Mouse (Mus musculus) hindbrain, embryonic 15.5 days (tissue): Measurements from ENCODE around the gene Dgkb. TPM values are rescaled to one million over a fixed set of nuclear protein-coding genes. Genes with fewer than 3 reads are reported as not detected.

Experiments used
- ATAC-seq: fragments of 200-750 bp; cut with Nextera tagmentation; 2 replicates; pipeline ENCODE4 v1.8.0; 2017; ENCODE audit warnings: low read depth, moderate number of reproducible peaks, moderate TSS enrichment; ENCODE audit not compliant: low FRiP score
- H3K27ac ChIP-seq: fragments of 300-500 bp; sonication (generic); replicated peaks from 2 replicates; pipeline ENCODE4 v1.5.1; 2015; ENCODE audit warnings: mild to moderate bottlenecking, inconsistent platforms
- H3K27me3 ChIP-seq: fragments of 300-500 bp; sonication (generic); 2 replicates; pipeline ENCODE4 v1.6.1; 2015; ENCODE audit warnings: control low read depth, inconsistent platforms
- H3K36me3 ChIP-seq: fragments of 300-500 bp; sonication (generic); 2 replicates; pipeline ENCODE4 v1.6.1; 2015; ENCODE audit warnings: control low read depth, inconsistent platforms
- H3K4me1 ChIP-seq: fragments of 300-500 bp; sonication (generic); replicated peaks from 2 replicates; pipeline ENCODE4 v1.6.1; 2015; ENCODE audit warnings: control low read depth, inconsistent platforms
- H3K4me2 ChIP-seq: fragments of 300-500 bp; sonication (generic); 2 replicates; pipeline ENCODE4 v1.6.1; 2015; ENCODE audit warnings: moderate library complexity, mild to moderate bottlenecking, inconsistent platforms
- H3K4me3 ChIP-seq: fragments of 300-500 bp; sonication (generic); 2 replicates; pipeline ENCODE4 v1.5.1; 2015; ENCODE audit warnings: mild to moderate bottlenecking, inconsistent platforms
- H3K9ac ChIP-seq: fragments of 300-500 bp; sonication (generic); 2 replicates; pipeline ENCODE4 v1.6.1; 2015; ENCODE audit warnings: inconsistent platforms
- H3K9me3 ChIP-seq: fragments of 300-500 bp; sonication (generic); 2 replicates; pipeline ENCODE4 v1.6.1; 2016; ENCODE audit warnings: control low read depth, inconsistent platforms
- WGBS: fragments of 180-500 bp; shearing (Covaris S2); methylation state at CpG from one replicate; pipeline ENCODE4 v1.1.7; 2015; 5-methylcytosine and 5-hydroxymethylcytosine counted together
- polyA plus RNA-seq: library from polyadenylated mRNA; unstranded; fragments of >200 nt; fragmentation: Nextera tagmentation; extraction: Ambion mirVana; gene quantifications from 2 replicates; pipeline ENCODE4 v1.2.1, GENCODE M21; 2015

Gene Dgkb
- polyA plus RNA-seq, 1 experiment from 2014 or later, result 6.7 TPM

GRCm38 (mm10) chr12:38047256-38047655 lies 229.7 kb downstream of the Dgkb start:
- H3K9ac ChIP-seq, result no peak overlapping the region
- H3K4me3 ChIP-seq, result no peak overlapping the region
- no peaks in the 10 kb centered on the region for H3K36me3 ChIP-seq
- H3K4me2 ChIP-seq, result no peak overlapping the region
- H3K4me1 ChIP-seq, result no peaks in the 10 kb centered on the region
- no peaks in the 10 kb centered on the region for H3K27me3 ChIP-seq
- H3K9me3 ChIP-seq, result no peaks in the 10 kb centered on the region
- WGBS, result 92% methylated on average over 5 of the region's 5 CpGs
- no peak overlapping the region for H3K27ac ChIP-seq
- ATAC-seq, result no peak

- ATAC-seq, result no peak
- no peak overlapping the region for H3K4me3 ChIP-seq
- 89% methylated on average over 3 of the region's 3 CpGs for WGBS
- no peak overlapping the region for H3K4me2 ChIP-seq
- no peaks in the 10 kb centered on the region for H3K36me3 ChIP-seq
- H3K9me3 ChIP-seq, result no peaks in the 10 kb centered on the region
- H3K9ac ChIP-seq, result no peak overlapping the region
- no peak overlapping the region for H3K27ac ChIP-seq
- no peaks in the 10 kb centered on the region for H3K27me3 ChIP-seq
- H3K4me1 ChIP-seq, result no peaks in the 10 kb centered on the region
These were observed 270.7 kb downstream of the Dgkb start for GRCm38 (mm10) chr12:38088224-38088623.

- Histone ChIP-seq H3K27ac (no peak overlapping the region), H3K4me1 (no peaks in the 10 kb centered on the region), H3K4me3 (no peak overlapping the region), H3K9ac (no peak overlapping the region), H3K36me3 (no peaks in the 10 kb centered on the region), H3K9me3 (no peaks in the 10 kb centered on the region), H3K4me2 (no peak overlapping the region), H3K27me3 (no peaks in the 10 kb centered on the region)
- WGBS, result 80% methylated on average over 3 of the region's 3 CpGs
- ATAC-seq, result no peak
These were observed 294.4 kb downstream of the Dgkb start for GRCm38 (mm10) chr12:38111928-38112327.

- H3K9me3 ChIP-seq, result no peaks in the 10 kb centered on the region
- no peak overlapping the region for H3K9ac ChIP-seq
- H3K36me3 ChIP-seq, result no peaks in the 10 kb centered on the region
- no peaks in the 10 kb centered on the region for H3K27me3 ChIP-seq
- no peaks in the 10 kb centered on the region for H3K4me1 ChIP-seq
- H3K27ac ChIP-seq, result no peak overlapping the region
- WGBS, result 78% methylated on average over 1 of the region's 1 CpGs
- no peak overlapping the region for H3K4me3 ChIP-seq
- peak; percentile 76 for ATAC-seq
- H3K4me2 ChIP-seq, result no peak overlapping the region
These were observed 297.6 kb downstream of the Dgkb start for GRCm38 (mm10) chr12:38114990-38115615.

GRCm38 (mm10) chr12:38123524-38123923 lies 306.0 kb downstream of the Dgkb start:
- ATAC-seq, result no peak
- no peak overlapping the region for H3K27ac ChIP-seq
- H3K4me3 ChIP-seq, result no peak overlapping the region
- no peaks in the 10 kb centered on the region for H3K4me1 ChIP-seq
- no peaks in the 10 kb centered on the region for H3K9me3 ChIP-seq
- no peaks in the 10 kb centered on the region for H3K27me3 ChIP-seq
- no peak overlapping the region for H3K9ac ChIP-seq
- no peaks in the 10 kb centered on the region for H3K36me3 ChIP-seq
- no peak overlapping the region for H3K4me2 ChIP-seq

- no peaks in the 10 kb centered on the region for H3K36me3 ChIP-seq
- ATAC-seq, result no peak
- no peaks in the 10 kb centered on the region for H3K4me1 ChIP-seq
- no peak overlapping the region for H3K4me2 ChIP-seq
- WGBS, result 81% methylated on average over 4 of the region's 4 CpGs
- H3K9me3 ChIP-seq, result no peaks in the 10 kb centered on the region
- no peak overlapping the region for H3K27ac ChIP-seq
- no peaks in the 10 kb centered on the region for H3K27me3 ChIP-seq
- H3K4me3 ChIP-seq, result no peak overlapping the region
- no peak overlapping the region for H3K9ac ChIP-seq
These were observed 307.8 kb downstream of the Dgkb start for GRCm38 (mm10) chr12:38125297-38125696.

- H3K4me3 ChIP-seq, result no peak overlapping the region
- no peak for ATAC-seq
- H3K27ac ChIP-seq, result no peak overlapping the region
- no peaks in the 10 kb centered on the region for H3K4me1 ChIP-seq
- H3K36me3 ChIP-seq, result no peaks in the 10 kb centered on the region
- H3K9ac ChIP-seq, result no peak overlapping the region
- H3K4me2 ChIP-seq, result no peak overlapping the region
- 69% methylated on average over 9 of the region's 9 CpGs for WGBS
- no peaks in the 10 kb centered on the region for H3K9me3 ChIP-seq
- H3K27me3 ChIP-seq, result no peaks in the 10 kb centered on the region
These were observed 312.8 kb downstream of the Dgkb start for GRCm38 (mm10) chr12:38130209-38130915.

GRCm38 (mm10) chr12:38136379-38136778 lies 318.9 kb downstream of the Dgkb start:
- Histone ChIP-seq H3K4me3 (no peak overlapping the region), H3K4me2 (no peak overlapping the region), H3K36me3 (no peaks in the 10 kb centered on the region), H3K27me3 (no peaks in the 10 kb centered on the region), H3K27ac (no peak overlapping the region), H3K9ac (no peak overlapping the region), H3K4me1 (no peaks in the 10 kb centered on the region), H3K9me3 (no peaks in the 10 kb centered on the region)
- no peak for ATAC-seq
- WGBS, result 70% methylated on average over 5 of the region's 5 CpGs

- no peak for ATAC-seq
- H3K4me1 ChIP-seq, result no peaks in the 10 kb centered on the region
These were observed 322.5 kb downstream of the Dgkb start for GRCm38 (mm10) chr12:38140039-38140438.

GRCm38 (mm10) chr12:38232665-38233064 lies 415.1 kb downstream of the Dgkb start:
- no peak for ATAC-seq
- no peak overlapping the region for H3K27ac ChIP-seq
- H3K4me3 ChIP-seq, result no peak overlapping the region
- no peak overlapping the region for H3K4me2 ChIP-seq
- H3K36me3 ChIP-seq, result no peaks in the 10 kb centered on the region
- no peak overlapping the region for H3K9ac ChIP-seq
- WGBS, result 93% methylated on average over 1 of the region's 1 CpGs
- H3K9me3 ChIP-seq, result no peaks in the 10 kb centered on the region
- H3K27me3 ChIP-seq, result no peaks in the 10 kb centered on the region
- H3K4me1 ChIP-seq, result no peaks in the 10 kb centered on the region

More at GRCm38 (mm10) chr12:38140039-38140438, 322.5 kb downstream of the Dgkb start:
- H3K27ac ChIP-seq, result no peak overlapping the region
- no peak overlapping the region for H3K4me3 ChIP-seq
- H3K36me3 ChIP-seq, result no peaks in the 10 kb centered on the region
- H3K27me3 ChIP-seq, result no peaks in the 10 kb centered on the region
- H3K4me2 ChIP-seq, result no peak overlapping the region
- no peak overlapping the region for H3K9ac ChIP-seq
- no peaks in the 10 kb centered on the region for H3K9me3 ChIP-seq

GRCm38 (mm10) chr12:38268856-38269255 lies 451.3 kb downstream of the Dgkb start:
- ATAC-seq, result no peak
- no peak overlapping the region for H3K27ac ChIP-seq
- no peak overlapping the region for H3K9ac ChIP-seq
- H3K9me3 ChIP-seq, result no peaks in the 10 kb centered on the region
- H3K36me3 ChIP-seq, result no peaks in the 10 kb centered on the region
- no peaks in the 10 kb centered on the region for H3K27me3 ChIP-seq
- H3K4me2 ChIP-seq, result no peak overlapping the region
- H3K4me3 ChIP-seq, result no peak overlapping the region
- H3K4me1 ChIP-seq, result no peaks in the 10 kb centered on the region

- Histone ChIP-seq H3K4me3 (no peak overlapping the region), H3K27me3 (no peaks in the 10 kb centered on the region), H3K4me2 (no peak overlapping the region), H3K9me3 (no peaks in the 10 kb centered on the region), H3K4me1 (0 out of 2 replicates have a peak, but pooled peaks cover 4% of the 10 kb centered on the region), H3K27ac (no peak overlapping the region), H3K9ac (no peak overlapping the region), H3K36me3 (no peaks in the 10 kb centered on the region)
- 79% methylated on average over 1 of the region's 1 CpGs for WGBS
- peak; percentile 54 for ATAC-seq
These were observed 484.0 kb downstream of the Dgkb start for GRCm38 (mm10) chr12:38301497-38301896.

GRCm38 (mm10) chr12:38303841-38304240 lies 486.3 kb downstream of the Dgkb start:
- Histone ChIP-seq H3K4me3 (no peak overlapping the region), H3K9me3 (no peaks in the 10 kb centered on the region), H3K27me3 (no peaks in the 10 kb centered on the region), H3K36me3 (no peaks in the 10 kb centered on the region), H3K27ac (no peak overlapping the region), H3K9ac (no peak overlapping the region), H3K4me1 (0 out of 2 replicates have a peak, but pooled peaks cover 4% of the 10 kb centered on the region), H3K4me2 (no peak overlapping the region)
- 17% methylated on average over 3 of the region's 3 CpGs for WGBS
- peak; percentile 56; the same call in 1 of the 2 replicates for ATAC-seq
